Mouse (Mus musculus) thymus, adult 2 months (tissue): ENCODE results near the gene Gab3.
"Not testable (repeated sequence)": the region's sequence is repeated elsewhere in the genome, so short reads cannot be mapped to it uniquely, and the experiment has no call there.

Experiments used
- CTCF ChIP-seq: fragments of 200-500 bp; IDR thresholded peaks from 2 replicates; pipeline ENCODE4 v1.5.1; 2012; ENCODE audit warnings: mild to moderate bottlenecking, control low read depth, low read length, moderate library complexity, borderline replicate concordance; ENCODE audit not compliant: control insufficient read depth, poor library complexity, insufficient read depth; ENCODE audit errors: extremely low read depth
- POLR2A ChIP-seq: fragments of 200-500 bp; IDR thresholded peaks from 2 replicates; pipeline ENCODE4 v1.6.1; 2012; ENCODE audit warnings: mild to moderate bottlenecking, low read length, control low read depth, moderate library complexity; ENCODE audit not compliant: control insufficient read depth, poor library complexity, insufficient read depth; ENCODE audit errors: extremely low read depth

DNA sequence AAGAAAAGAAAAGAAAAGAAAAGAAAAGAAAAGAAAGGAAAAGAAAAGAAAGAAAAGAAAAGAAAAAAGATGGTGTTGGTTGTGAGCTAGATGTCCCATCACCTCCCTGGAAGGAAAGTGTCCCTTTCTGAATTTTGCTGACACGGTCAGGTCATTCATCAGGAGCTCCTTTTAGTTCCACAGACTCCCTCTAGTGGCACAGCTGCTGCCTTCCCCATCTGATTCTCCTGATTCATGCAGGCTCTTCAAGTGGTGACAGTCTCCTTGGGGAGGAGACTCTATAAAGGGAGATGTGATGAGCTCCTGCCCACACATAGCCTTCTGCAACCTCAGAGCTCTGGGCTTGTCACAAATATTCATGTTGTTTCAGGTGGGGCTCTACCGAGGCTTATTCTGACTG is 122.4 kb downstream of the Gab3 start:
- TF ChIP-seq POLR2A, CTCF: not testable (repeated sequence)
